Mouse (Mus musculus) cerebellum, adult 2 months (tissue): ENCODE measurements around the gene Uqcrc1.

Experiments used
- CTCF ChIP-seq: fragments of 200-500 bp; IDR thresholded peaks from 2 replicates; pipeline ENCODE4 v1.5.1; 2011; ENCODE audit warnings: low read depth, mild to moderate bottlenecking, control low read depth, low read length, moderate library complexity, borderline replicate concordance; ENCODE audit not compliant: insufficient read depth
- POLR2A ChIP-seq: fragments of 200-500 bp; IDR thresholded peaks from 2 replicates; pipeline ENCODE4 v1.6.1; 2011; ENCODE audit warnings: low read length, control low read depth, borderline replicate concordance; ENCODE audit not compliant: insufficient read depth

DNA sequence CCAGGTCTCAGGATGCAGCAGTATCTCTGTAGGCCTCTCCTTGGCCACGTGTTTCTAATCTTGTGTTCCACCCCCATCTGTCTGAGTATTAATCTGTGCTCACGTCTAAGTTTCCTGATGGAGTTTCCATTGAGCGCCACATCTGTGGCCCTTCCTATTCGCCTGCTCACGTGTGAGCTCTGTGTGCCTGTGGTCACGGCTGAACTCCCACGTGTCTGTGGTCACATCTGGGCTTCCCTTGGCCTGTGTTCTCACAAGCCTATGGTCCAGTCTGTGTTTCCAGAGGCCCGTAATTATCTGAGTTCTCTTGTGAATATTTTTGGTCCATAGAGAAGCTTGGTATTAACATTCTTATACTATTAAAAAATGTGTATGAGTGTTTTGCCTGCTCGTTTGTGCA lies 40.0 kb downstream of the Uqcrc1 start:
- TF ChIP-seq POLR2A (no peak), CTCF (no peak)
